Mouse (Mus musculus) bone marrow, adult 2 months (tissue): ENCODE data around the gene Pls1. TPM values are rescaled to one million over a fixed set of nuclear protein-coding genes. Genes with fewer than 3 reads are reported as not detected.

Source experiments
- H3K27ac ChIP-seq: fragments of 200-500 bp; 2 replicates; pipeline ENCODE4 v1.5.1; 2012; ENCODE audit warnings: low read depth, mild to moderate bottlenecking, control low read depth, inconsistent platforms, low read length; ENCODE audit not compliant: control insufficient read depth, poor library complexity, insufficient read depth
- H3K4me1 ChIP-seq: fragments of 200-500 bp; 2 replicates; pipeline ENCODE4 v1.6.1; 2011; ENCODE audit warnings: low read length; ENCODE audit not compliant: control insufficient read depth, insufficient read depth
- H3K4me3 ChIP-seq: fragments of 200-500 bp; replicated peaks from 2 replicates; pipeline ENCODE3; 2011; ENCODE audit warnings: mild to moderate bottlenecking, low read depth, low read length, control low read depth; ENCODE audit not compliant: control insufficient read depth
- CTCF ChIP-seq: fragments of 200-500 bp; IDR thresholded peaks from 2 replicates; pipeline ENCODE4 v1.5.1; 2011; ENCODE audit warnings: low read length, control low read depth; ENCODE audit not compliant: control insufficient read depth, insufficient read depth
- POLR2A ChIP-seq: fragments of 200-500 bp; IDR thresholded peaks from 2 replicates; pipeline ENCODE4 v1.6.1; 2011; ENCODE audit warnings: low read depth, mild to moderate bottlenecking, control low read depth, low read length, borderline replicate concordance; ENCODE audit not compliant: control insufficient read depth
- WGBS: fragments of 180-500 bp; shearing (Covaris S2); methylation state at CpG from one replicate; pipeline ENCODE4 v1.1.7; 2018; 5-methylcytosine and 5-hydroxymethylcytosine counted together
- polyA plus RNA-seq: library from polyadenylated mRNA; stranded (reverse); fragments of >200 nt; gene quantifications from 2 replicates; pipeline ENCODE4 v1.2.4, GENCODE M21; 2011; ENCODE audit warnings: low replicate concordance; ENCODE audit not compliant: missing spikeins, insufficient read depth, insufficient read length

Pls1 gene
- polyA plus RNA-seq, 1 experiment: 4.0 TPM

GRCm38 (mm10) chr9:95813721-95814531, 31.2 kb downstream of the Pls1 start:
- TF ChIP-seq CTCF: no peak
- TF ChIP-seq POLR2A: no peak
- Histone ChIP-seq H3K27ac (no peak overlapping the region), H3K4me1 (no peaks in the 10 kb centered on the region), H3K4me3 (no peak overlapping the region)
- 85% methylated on average over 20 of the region's 20 CpGs for WGBS

GRCm38 (mm10) chr9:95811817-95812216, 33.3 kb downstream of the Pls1 start:
- Histone ChIP-seq H3K4me3 (no peak overlapping the region), H3K27ac (no peak overlapping the region), H3K4me1 (no peaks in the 10 kb centered on the region)
- 81% methylated on average over 4 of the region's 4 CpGs for WGBS
- no peak for TF ChIP-seq POLR2A
- no peak for TF ChIP-seq CTCF

- 77% methylated on average over 4 of the region's 4 CpGs for WGBS
- no peak overlapping the region for H3K27ac ChIP-seq
- no peaks in the 10 kb centered on the region for H3K4me1 ChIP-seq
- TF ChIP-seq CTCF (no peak), POLR2A (no peak)
- no peak overlapping the region for H3K4me3 ChIP-seq
These were observed 35.5 kb downstream of the Pls1 start for GRCm38 (mm10) chr9:95809596-95809995.

DNA sequence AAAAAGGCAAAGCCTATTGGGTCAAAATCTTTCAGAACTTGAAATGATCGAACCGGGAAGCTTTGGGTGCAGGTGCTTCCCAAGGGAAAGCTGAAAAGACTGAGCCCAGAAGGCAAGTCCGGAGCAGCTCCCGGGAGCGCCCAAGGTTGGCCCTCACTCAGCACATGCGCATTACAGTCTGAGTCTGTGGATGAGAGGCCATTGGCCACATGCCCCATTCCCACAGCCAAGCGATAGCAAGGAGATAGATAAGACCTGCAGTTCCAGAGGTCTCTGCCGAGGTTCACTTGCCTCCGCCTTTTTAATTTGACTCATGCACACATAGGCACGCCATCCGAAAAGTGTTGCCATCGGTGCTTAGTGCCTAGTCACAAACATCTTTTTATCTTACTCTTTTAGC, 39.7 kb downstream of the Pls1 start:
- no peak for TF ChIP-seq POLR2A
- TF ChIP-seq CTCF: no peak
- 86% methylated on average over 12 of the region's 12 CpGs for WGBS
- Histone ChIP-seq H3K4me3 (no peak overlapping the region), H3K27ac (no peak overlapping the region), H3K4me1 (no peaks in the 10 kb centered on the region)

DNA sequence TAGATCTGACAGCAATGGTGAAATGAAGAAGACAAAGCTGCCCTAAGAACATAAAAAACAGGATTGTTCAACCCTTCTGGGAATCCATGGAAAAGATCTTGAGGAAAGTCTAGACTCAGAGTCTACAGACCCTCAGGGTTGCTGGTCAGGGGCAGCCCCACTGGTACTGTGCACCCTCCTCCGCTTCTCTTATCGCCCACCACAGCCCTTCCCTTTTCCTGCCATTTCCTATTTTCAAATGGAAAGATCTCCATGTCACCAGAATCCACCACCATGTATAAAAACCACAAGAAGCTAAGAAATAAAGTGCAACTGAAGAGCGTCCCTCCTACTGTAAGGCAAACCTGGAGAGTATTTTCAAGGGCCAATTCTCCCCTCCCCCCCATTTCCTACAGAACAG, 41.3 kb downstream of the Pls1 start:
- TF ChIP-seq POLR2A (no peak), CTCF (no peak)
- Histone ChIP-seq H3K27ac (no peak overlapping the region), H3K4me1 (no peaks in the 10 kb centered on the region), H3K4me3 (no peak overlapping the region)
- 33% methylated on average over 3 of the region's 3 CpGs for WGBS

GRCm38 (mm10) chr9:95801610-95802451, 43.3 kb downstream of the Pls1 start:
- no peak for TF ChIP-seq CTCF
- TF ChIP-seq POLR2A: no peak
- 51% methylated on average over 10 of the region's 10 CpGs for WGBS
- no peaks in the 10 kb centered on the region for H3K4me1 ChIP-seq
- H3K27ac ChIP-seq: no peak overlapping the region
- no peak overlapping the region for H3K4me3 ChIP-seq

DNA sequence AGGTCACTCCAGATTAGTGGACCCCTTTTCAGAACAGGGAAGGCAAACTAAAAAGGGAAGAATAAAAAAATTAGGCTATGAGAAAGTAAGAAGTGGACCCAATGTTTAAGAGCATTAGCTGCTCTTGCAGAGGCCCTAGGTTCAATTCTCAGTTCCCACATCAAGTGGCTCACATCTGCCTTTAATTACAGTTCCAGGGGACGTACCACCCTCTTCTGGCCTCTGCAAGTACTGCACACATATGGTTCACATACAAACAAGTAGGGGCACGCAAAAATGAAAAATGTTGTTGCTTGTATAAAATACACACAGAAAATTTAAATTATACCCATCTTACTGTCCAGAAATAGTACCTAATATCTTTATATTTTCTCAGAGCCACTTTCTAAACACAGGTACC, 48.8 kb downstream of the Pls1 start:
- no peak for TF ChIP-seq POLR2A
- TF ChIP-seq CTCF: no peak
- Histone ChIP-seq H3K4me3 (no peak overlapping the region), H3K27ac (no peak overlapping the region), H3K4me1 (no peaks in the 10 kb centered on the region)
- WGBS: 89% methylated on average over 2 of the region's 2 CpGs

- WGBS: 76% methylated on average over 5 of the region's 5 CpGs
- Histone ChIP-seq H3K4me1 (no peaks in the 10 kb centered on the region), H3K4me3 (no peak overlapping the region), H3K27ac (no peak overlapping the region)
- TF ChIP-seq POLR2A: no peak
- TF ChIP-seq CTCF: no peak
These were observed 49.3 kb downstream of the Pls1 start for GRCm38 (mm10) chr9:95795844-95796243.
